Mouse (Mus musculus): ENCODE data around the gene Vmn1r5. TPM values are rescaled to one million over a fixed set of nuclear protein-coding genes. Genes with fewer than 3 reads are reported as not detected.

Gene Vmn1r5
- not detected in 2 replicates for polyA plus RNA-seq (2015; fragmentation: Nextera tagmentation; extraction: Ambion mirVana)

DNA sequence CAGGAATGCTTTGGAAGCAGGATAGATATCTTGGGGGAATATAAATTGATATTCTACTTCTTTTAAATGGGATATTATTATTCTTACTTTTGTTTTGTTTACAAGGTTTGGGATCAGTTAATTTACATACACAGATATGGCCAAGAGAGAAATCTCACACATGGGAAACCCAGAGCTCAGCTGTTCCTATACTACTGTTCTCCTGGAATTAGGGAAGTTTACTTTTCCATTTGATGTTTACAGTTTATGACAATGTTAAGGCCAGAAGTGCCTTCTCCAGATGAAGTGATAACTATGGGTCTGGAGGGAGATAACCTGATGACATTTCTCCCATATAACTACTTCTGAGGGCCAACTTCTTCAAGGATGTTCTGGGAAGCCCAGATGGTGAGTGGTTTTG lies at the start of gene Vmn1r5:
Gene Vmn1r5, plus strand, starts transcription at position 301 of the 400 bp plus-strand sequence.
- no peaks in the 10 kb centered on the region for H3K36me3 ChIP-seq (ENCODE audit: insufficient read depth, low read length)
- no peaks in the 10 kb centered on the region for H3K27me3 ChIP-seq (replicated peaks; ENCODE audit: insufficient read depth, low read length)
- ATAC-seq (no peak), DNase-seq (ENCODE audit: low spot score) (no peak)
- no peak for TF ChIP-seq CTCF (IDR thresholded peaks at IDR 0.05)
- no peak for TF ChIP-seq EP300 (IDR thresholded peaks at IDR 0.05)
- no peak within 1 kb of the TSS for H3K9ac ChIP-seq (replicated peaks; ENCODE audit: low read depth)
- no peaks in the 10 kb centered on the region for H3K4me1 ChIP-seq (ENCODE audit: insufficient read depth, low read depth, low read length)
- no peaks in the 10 kb centered on the region for H3K9me3 ChIP-seq (ENCODE audit: low read length)
- no peak within 1 kb of the TSS for H3K27ac ChIP-seq (ENCODE audit: low read length)
- H3K4me3 ChIP-seq (ENCODE audit: low read depth, low read length), result no peak within 1 kb of the TSS
- H3K4me2 ChIP-seq (replicated peaks; ENCODE audit: low read depth, low read length), result no peak within 1 kb of the TSS

DNA sequence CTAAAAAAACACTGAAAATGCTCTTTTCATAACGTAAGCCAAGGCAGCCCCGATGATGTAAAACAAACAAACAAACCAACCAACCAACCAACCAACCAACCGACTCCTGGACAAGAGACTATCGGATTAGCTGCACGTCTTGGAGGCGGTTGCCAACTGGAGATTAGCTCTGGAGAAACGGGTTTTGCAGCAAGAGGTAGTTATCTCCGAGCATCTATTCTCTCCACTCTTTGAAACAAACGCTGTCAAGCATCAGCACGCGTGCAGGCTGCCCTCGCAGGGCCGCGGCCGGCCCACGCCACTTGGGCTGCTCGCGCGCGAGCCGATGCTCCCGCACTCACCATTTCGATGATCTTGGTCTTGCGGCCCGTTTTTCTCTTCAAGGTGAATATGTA lies 46.7 kb upstream of the Vmn1r5 start:
- TF ChIP-seq CTCF (IDR thresholded peaks at IDR 0.05) (no peak), EP300 (IDR thresholded peaks at IDR 0.05) (no peak)
- Histone ChIP-seq H3K36me3 (ENCODE audit: insufficient read depth, low read length) (no peaks in the 10 kb centered on the region), H3K4me1 (ENCODE audit: insufficient read depth, low read depth, low read length) (no peaks in the 10 kb centered on the region), H3K4me3 (ENCODE audit: low read depth, low read length) (peak overlapping the region; percentile 81), H3K9me3 (ENCODE audit: low read length) (no peaks in the 10 kb centered on the region), H3K27ac (ENCODE audit: low read length) (peak overlapping the region; percentile 84), H3K27me3 (replicated peaks; ENCODE audit: insufficient read depth, low read length) (no peaks in the 10 kb centered on the region), H3K4me2 (replicated peaks; ENCODE audit: low read depth, low read length) (peak overlapping the region; percentile 81), H3K9ac (replicated peaks; ENCODE audit: low read depth) (peak overlapping the region; percentile 43)
- ATAC-seq (no peak; the same call in 1 of the 2 replicates), DNase-seq (ENCODE audit: low spot score) (peak; percentile 63)
- under 1% methylated on average over 25 of the region's 25 CpGs for WGBS

DNA sequence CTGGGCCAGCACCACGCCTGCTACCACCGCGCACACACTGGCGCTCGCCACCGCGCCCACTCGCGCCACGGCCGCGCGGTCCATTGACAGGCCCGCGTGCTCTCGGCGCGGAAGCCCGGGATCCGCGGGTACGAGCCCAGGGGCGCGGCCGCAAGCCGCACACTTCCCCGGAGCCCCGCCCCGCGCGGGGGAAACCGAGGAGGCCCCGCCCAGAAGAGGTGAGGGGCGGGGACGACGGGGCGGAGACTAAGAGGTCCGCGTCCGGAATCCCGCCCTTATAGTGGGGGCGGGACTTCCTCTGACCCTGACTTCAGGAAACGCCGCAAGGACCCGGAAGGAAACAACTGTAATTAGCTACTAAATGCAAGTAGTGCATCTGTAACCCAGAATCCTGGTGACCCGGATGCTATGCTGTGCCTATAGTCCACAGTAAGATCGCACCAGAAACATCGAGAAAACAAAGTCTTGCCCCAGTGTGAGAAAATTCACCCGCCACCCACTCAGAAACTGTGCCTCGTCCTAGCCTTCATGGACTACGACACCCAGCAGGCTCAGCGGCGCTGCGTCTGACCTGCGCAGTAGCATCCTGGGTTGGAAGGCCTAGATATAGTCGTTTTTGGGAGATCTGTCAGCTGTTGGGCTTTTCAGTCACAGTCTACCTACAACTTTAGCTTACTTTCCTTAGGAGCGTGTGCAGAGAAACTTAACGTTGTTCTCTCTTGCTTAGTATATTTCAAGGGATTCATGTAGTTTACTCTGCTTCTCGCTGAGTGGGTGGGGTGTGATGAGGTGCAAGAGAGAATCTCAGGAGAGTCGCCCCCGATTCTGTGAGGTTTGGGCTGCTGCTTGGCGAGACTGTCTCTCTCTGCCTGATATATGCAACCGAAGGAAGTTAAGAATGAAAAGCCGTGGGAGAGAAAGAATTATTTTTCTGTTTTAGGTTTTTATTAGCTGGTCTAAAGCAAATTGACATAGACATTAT lies 46.1 kb upstream of the Vmn1r5 start, which contains the start of the genes Nt5c3 and Vmn1r4:
Gene Nt5c3, minus strand, starts transcription at position 207 of the 982 bp plus-strand sequence.
Gene Vmn1r4, plus strand, starts transcription at position 290 of the 982 bp plus-strand sequence.
- WGBS, result 3% methylated on average over 64 of the region's 64 CpGs
- Histone ChIP-seq H3K27ac (ENCODE audit: low read length) (peak within 1 kb of the TSS; percentile 84), H3K36me3 (ENCODE audit: insufficient read depth, low read length) (no peaks in the 10 kb centered on the region), H3K9me3 (ENCODE audit: low read length) (no peaks in the 10 kb centered on the region), H3K4me3 (ENCODE audit: low read depth, low read length) (peak within 1 kb of the TSS; percentile 81), H3K4me1 (ENCODE audit: insufficient read depth, low read depth, low read length) (no peaks in the 10 kb centered on the region), H3K4me2 (replicated peaks; ENCODE audit: low read depth, low read length) (peak within 1 kb of the TSS; percentile 81), H3K9ac (replicated peaks; ENCODE audit: low read depth) (peak within 1 kb of the TSS; percentile 43), H3K27me3 (replicated peaks; ENCODE audit: insufficient read depth, low read length) (no peaks in the 10 kb centered on the region)
- TF ChIP-seq CTCF (IDR thresholded peaks at IDR 0.05), result 0 out of 2 replicates have a peak, but pooled peaks have one; percentile 2
- TF ChIP-seq EP300 (IDR thresholded peaks at IDR 0.05), result peak; percentile 78
- peak; percentile 98 for ATAC-seq
- peak; percentile 97 for DNase-seq (ENCODE audit: low spot score)

GRCm38 (mm10) chr6:56931648-56932415 lies 38.2 kb upstream of the Vmn1r5 start:
- H3K27me3 ChIP-seq (replicated peaks; ENCODE audit: insufficient read depth, low read length), result no peaks in the 10 kb centered on the region
- TF ChIP-seq EP300 (IDR thresholded peaks at IDR 0.05), result no peak
- TF ChIP-seq CTCF (IDR thresholded peaks at IDR 0.05), result no peak
- no peak overlapping the region for H3K4me3 ChIP-seq (ENCODE audit: low read depth, low read length)

GRCm38 (mm10) chr6:56932464-56932863 lies 37.6 kb upstream of the Vmn1r5 start:
- DNase-seq (ENCODE audit: low spot score) (no peak), ATAC-seq (no peak)
- no peaks in the 10 kb centered on the region for H3K27me3 ChIP-seq (replicated peaks; ENCODE audit: insufficient read depth, low read length)
- no peaks in the 10 kb centered on the region for H3K4me1 ChIP-seq (ENCODE audit: insufficient read depth, low read depth, low read length)
- no peak for TF ChIP-seq CTCF (IDR thresholded peaks at IDR 0.05)
- no peak for TF ChIP-seq EP300 (IDR thresholded peaks at IDR 0.05)
- no peak overlapping the region for H3K4me3 ChIP-seq (ENCODE audit: low read depth, low read length)
- no peak overlapping the region for H3K4me2 ChIP-seq (replicated peaks; ENCODE audit: low read depth, low read length)
- no peak overlapping the region for H3K9ac ChIP-seq (replicated peaks; ENCODE audit: low read depth)
- H3K27ac ChIP-seq (ENCODE audit: low read length), result no peak overlapping the region
- H3K36me3 ChIP-seq (ENCODE audit: insufficient read depth, low read length), result no peaks in the 10 kb centered on the region
- H3K9me3 ChIP-seq (ENCODE audit: low read length), result no peaks in the 10 kb centered on the region
- WGBS, result 51% methylated on average over 2 of the region's 2 CpGs

More at GRCm38 (mm10) chr6:56931648-56932415, 38.2 kb upstream of the Vmn1r5 start:
- Histone ChIP-seq H3K36me3 (ENCODE audit: insufficient read depth, low read length) (no peaks in the 10 kb centered on the region), H3K9me3 (ENCODE audit: low read length) (no peaks in the 10 kb centered on the region), H3K4me1 (ENCODE audit: insufficient read depth, low read depth, low read length) (no peaks in the 10 kb centered on the region), H3K4me2 (replicated peaks; ENCODE audit: low read depth, low read length) (no peak overlapping the region), H3K27ac (ENCODE audit: low read length) (no peak overlapping the region), H3K9ac (replicated peaks; ENCODE audit: low read depth) (no peak overlapping the region)
- no peak for ATAC-seq
- DNase-seq (ENCODE audit: low spot score), result no peak
- 66% methylated on average over 4 of the region's 4 CpGs for WGBS

- ATAC-seq, result no peak
- Histone ChIP-seq H3K36me3 (ENCODE audit: insufficient read depth, low read length) (no peaks in the 10 kb centered on the region), H3K27ac (ENCODE audit: low read length) (no peak overlapping the region), H3K4me3 (ENCODE audit: low read depth, low read length) (no peak overlapping the region), H3K4me2 (replicated peaks; ENCODE audit: low read depth, low read length) (no peak overlapping the region), H3K4me1 (ENCODE audit: insufficient read depth, low read depth, low read length) (no peaks in the 10 kb centered on the region), H3K9me3 (ENCODE audit: low read length) (no peaks in the 10 kb centered on the region), H3K9ac (replicated peaks; ENCODE audit: low read depth) (no peak overlapping the region), H3K27me3 (replicated peaks; ENCODE audit: insufficient read depth, low read length) (no peaks in the 10 kb centered on the region)
- DNase-seq (ENCODE audit: low spot score), result no peak
- 79% methylated on average over 4 of the region's 4 CpGs for WGBS
- TF ChIP-seq EP300 (IDR thresholded peaks at IDR 0.05), result no peak
- TF ChIP-seq CTCF (IDR thresholded peaks at IDR 0.05), result no peak
Measured at GRCm38 (mm10) chr6:56934366-56934765, 35.7 kb upstream of the Vmn1r5 start.

All from lung, postnatal 0 days (tissue).